Mouse (Mus musculus) liver, adult 2 months (tissue): ENCODE data around the gene Nt5c3b.

ENCODE experiments used
- CTCF ChIP-seq: fragments of 200-500 bp; IDR thresholded peaks from 2 replicates; pipeline ENCODE4 v1.5.1; 2011; ENCODE audit warnings: low read depth, low read length, control low read depth
- POLR2A ChIP-seq: fragments of 200-500 bp; IDR thresholded peaks from 2 replicates; pipeline ENCODE4 v1.6.1; 2011; ENCODE audit warnings: low read length, control low read depth; ENCODE audit not compliant: insufficient read depth; ENCODE audit errors: extremely low read depth

DNA sequence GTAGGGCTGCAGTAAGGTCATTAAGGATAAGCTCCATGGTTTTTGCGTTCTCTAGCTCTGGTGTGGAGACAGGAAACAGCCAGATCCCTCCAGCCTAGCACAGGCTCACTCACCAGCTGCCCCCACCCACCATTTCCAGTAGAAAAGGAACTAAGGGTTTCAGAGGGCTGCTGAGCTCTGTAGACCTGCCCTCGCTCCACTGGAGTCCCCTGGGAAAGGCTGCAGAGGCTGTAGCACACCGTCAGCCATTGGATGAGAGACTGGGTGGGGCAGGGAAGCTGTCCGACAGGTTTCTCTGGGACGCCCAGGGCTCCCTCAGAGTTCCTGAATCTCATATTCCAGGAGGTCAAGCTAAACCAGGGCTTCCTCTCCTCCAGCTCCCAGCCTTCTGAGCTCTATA lies 55.0 kb downstream of the Nt5c3b start:
- TF ChIP-seq CTCF = no peak
- no peak for TF ChIP-seq POLR2A
